Mouse (Mus musculus) kidney, embryonic 16.5 days (tissue): ENCODE measurements around the gene Srgap1. TPM values are rescaled to one million over a fixed set of nuclear protein-coding genes. Genes with fewer than 3 reads are reported as not detected.

ENCODE experiments used
- ATAC-seq: fragments of 200-750 bp; cut with Nextera tagmentation; 2 replicates; pipeline ENCODE4 v1.8.0; 2017; ENCODE audit warnings: moderate TSS enrichment; ENCODE audit not compliant: low FRiP score, low TSS enrichment
- H3K27ac ChIP-seq: fragments of 300-500 bp; sonication (generic); 2 replicates; pipeline ENCODE4 v1.5.1; 2014; ENCODE audit warnings: low read length
- H3K27me3 ChIP-seq: fragments of 300-500 bp; sonication (generic); 2 replicates; pipeline ENCODE4 v1.6.1; 2014; ENCODE audit warnings: low read length, control low read depth, mixed read lengths; ENCODE audit not compliant: insufficient read depth
- H3K36me3 ChIP-seq: fragments of 300-500 bp; sonication (generic); 2 replicates; pipeline ENCODE4 v1.6.1; 2014; ENCODE audit warnings: low read length, control low read depth, mixed read lengths; ENCODE audit not compliant: insufficient read depth
- H3K4me1 ChIP-seq: fragments of 300-500 bp; sonication (generic); 2 replicates; pipeline ENCODE4 v1.6.1; 2014; ENCODE audit warnings: low read length, control low read depth, mixed read lengths; ENCODE audit not compliant: insufficient read depth
- H3K4me2 ChIP-seq: fragments of 300-500 bp; sonication (generic); replicated peaks from 2 replicates; pipeline ENCODE4 v1.6.1; 2014; ENCODE audit warnings: low read depth, low read length
- H3K4me3 ChIP-seq: fragments of 300-500 bp; sonication (generic); 2 replicates; pipeline ENCODE4 v1.5.1; 2014; ENCODE audit warnings: mild to moderate bottlenecking, low read length
- H3K9ac ChIP-seq: fragments of 300-500 bp; sonication (generic); replicated peaks from 2 replicates; pipeline ENCODE4 v1.6.1; 2014; ENCODE audit warnings: low read length
- H3K9me3 ChIP-seq: fragments of 300-500 bp; sonication (generic); 2 replicates; pipeline ENCODE4 v1.6.1; 2016; ENCODE audit warnings: low read length, control low read depth
- WGBS: fragments of 180-500 bp; shearing (Covaris S2); extraction: QIAGEN DNeasy Blood & Tissue Kit; methylation state at CpG from one replicate; pipeline ENCODE4 v1.1.7; 2014; 5-methylcytosine and 5-hydroxymethylcytosine counted together
- polyA plus RNA-seq: library from polyadenylated mRNA; unstranded; fragments of >200 nt; fragmentation: Nextera tagmentation; extraction: Ambion mirVana; gene quantifications from 2 replicates; pipeline ENCODE4 v1.2.1, GENCODE M21; 2015

Gene Srgap1
- polyA plus RNA-seq, 1 experiment from 2014 or later, result 12.4 TPM

DNA sequence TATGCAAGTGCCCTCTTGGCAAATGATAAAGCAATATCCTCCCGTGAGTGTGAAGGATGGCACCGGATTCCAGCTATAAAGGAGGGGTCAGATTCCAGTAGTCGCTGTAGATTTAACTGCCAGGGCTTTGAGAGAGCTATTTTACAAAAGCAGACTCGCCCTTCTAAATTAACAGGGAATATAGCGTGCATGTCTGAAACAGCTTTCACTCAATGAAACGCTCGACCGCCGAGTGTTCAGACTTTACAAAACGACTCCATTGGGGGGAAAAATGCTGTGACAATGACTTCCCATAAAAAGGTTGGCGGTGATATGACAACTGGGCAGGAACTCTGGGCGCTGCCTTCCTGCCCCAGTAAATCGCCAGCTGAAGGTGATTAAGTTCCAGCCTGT, 608 bp downstream of the Srgap1 start:
- Histone ChIP-seq H3K9ac (peak overlapping the region; percentile 91), H3K9me3 (no peaks in the 10 kb centered on the region), H3K27me3 (0 out of 2 replicates have a peak, but pooled peaks cover 3% of the 10 kb centered on the region), H3K4me3 (peak overlapping the region; percentile 80), H3K4me1 (peaks cover 4% of the 10 kb centered on the region), H3K36me3 (no peaks in the 10 kb centered on the region), H3K4me2 (peak overlapping the region; percentile 83), H3K27ac (peak overlapping the region; percentile 86)
- under 1% methylated on average over 13 of the region's 13 CpGs for WGBS
- ATAC-seq, result no peak

DNA sequence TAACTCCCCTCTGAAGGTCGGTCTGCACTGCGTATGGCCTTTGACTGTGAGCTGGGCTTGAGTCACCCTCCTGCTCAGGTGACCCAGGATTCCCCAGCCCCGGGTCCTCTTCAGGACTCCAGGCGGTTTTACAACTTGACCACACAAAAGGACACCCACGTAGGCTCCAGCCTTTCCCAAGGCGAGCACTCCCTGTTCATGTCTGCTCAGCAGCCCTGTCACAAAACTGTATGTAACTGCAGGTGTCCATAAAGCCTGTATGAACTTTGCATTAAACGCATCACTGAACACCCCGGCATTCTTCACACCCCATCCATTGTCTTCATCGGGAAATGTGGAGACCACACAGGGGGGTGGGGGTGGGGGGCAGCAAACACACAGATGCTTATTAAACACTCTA, 1.2 kb downstream of the Srgap1 start:
- Histone ChIP-seq H3K36me3 (no peaks in the 10 kb centered on the region), H3K27ac (peak overlapping the region; percentile 86; the same call in 1 of the 2 replicates), H3K4me1 (peaks cover 4% of the 10 kb centered on the region), H3K9ac (peak overlapping the region; percentile 91), H3K9me3 (no peaks in the 10 kb centered on the region), H3K4me3 (peak overlapping the region; percentile 80), H3K4me2 (peak overlapping the region; percentile 83), H3K27me3 (0 out of 2 replicates have a peak, but pooled peaks cover 3% of the 10 kb centered on the region)
- no peak for ATAC-seq
- 11% methylated on average over 9 of the region's 9 CpGs for WGBS

DNA sequence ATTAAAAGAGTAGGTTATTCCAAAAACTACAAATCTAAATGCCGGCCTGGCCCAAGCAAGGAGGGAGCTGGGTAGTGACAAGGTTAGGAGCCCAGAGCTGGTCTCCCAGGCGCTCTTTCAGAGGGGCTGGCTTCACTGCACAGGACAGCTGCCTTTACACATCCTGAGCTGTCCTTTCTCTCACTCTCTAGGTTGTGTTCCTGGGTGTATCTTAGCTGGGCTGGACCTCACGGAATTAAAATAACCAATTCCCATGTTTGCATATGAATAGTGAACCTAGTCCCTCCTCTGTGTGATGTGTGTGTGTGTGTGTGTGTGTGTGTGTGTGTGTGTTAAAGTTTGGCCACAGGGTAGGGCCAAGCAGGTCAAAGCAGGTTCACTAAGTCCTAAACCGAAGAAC, 2.2 kb downstream of the Srgap1 start:
- peaks cover 4% of the 10 kb centered on the region for H3K4me1 ChIP-seq
- no peak overlapping the region for H3K27ac ChIP-seq
- H3K4me3 ChIP-seq, result no peak overlapping the region
- H3K36me3 ChIP-seq, result no peaks in the 10 kb centered on the region
- H3K4me2 ChIP-seq, result peak overlapping the region; percentile 34
- 76% methylated on average over 4 of the region's 4 CpGs for WGBS
- ATAC-seq, result no peak
- no peak overlapping the region for H3K9ac ChIP-seq
- 0 out of 2 replicates have a peak, but pooled peaks cover 3% of the 10 kb centered on the region for H3K27me3 ChIP-seq
- H3K9me3 ChIP-seq, result peaks cover 5% of the 10 kb centered on the region; the same call in 1 of the 2 replicates

DNA sequence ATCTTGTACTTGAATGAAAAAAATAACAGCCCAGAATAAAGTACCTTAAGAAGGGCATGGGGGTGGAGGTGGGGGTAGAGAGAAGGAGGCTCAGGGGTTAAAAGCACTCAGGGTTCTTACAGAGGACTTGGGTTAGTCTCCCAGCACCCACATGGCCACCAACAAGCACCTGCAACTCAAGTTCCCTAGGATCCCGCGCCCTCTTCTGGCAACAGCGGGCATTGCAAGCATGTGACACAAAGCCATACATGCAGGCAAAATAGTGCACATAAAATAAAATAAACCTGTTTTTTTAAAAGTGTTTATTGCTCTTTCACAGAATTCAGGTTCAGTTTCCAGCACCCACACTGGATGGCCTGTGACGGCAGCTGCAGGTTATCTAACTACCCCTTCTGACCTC, 6.7 kb downstream of the Srgap1 start:
- H3K36me3 ChIP-seq, result no peaks in the 10 kb centered on the region
- no peak overlapping the region for H3K9ac ChIP-seq
- H3K27me3 ChIP-seq, result no peaks in the 10 kb centered on the region
- no peak overlapping the region for H3K4me3 ChIP-seq
- H3K9me3 ChIP-seq, result peaks cover 5% of the 10 kb centered on the region; the same call in 1 of the 2 replicates
- H3K4me1 ChIP-seq, result no peaks in the 10 kb centered on the region; the same call in 1 of the 2 replicates
- 51% methylated on average over 4 of the region's 4 CpGs for WGBS
- H3K27ac ChIP-seq, result no peak overlapping the region
- no peak for ATAC-seq
- no peak overlapping the region for H3K4me2 ChIP-seq

- no peak overlapping the region for H3K4me3 ChIP-seq
- H3K9ac ChIP-seq, result no peak overlapping the region
- H3K9me3 ChIP-seq, result peaks cover 5% of the 10 kb centered on the region; the same call in 1 of the 2 replicates
- no peaks in the 10 kb centered on the region for H3K4me1 ChIP-seq
- H3K36me3 ChIP-seq, result no peaks in the 10 kb centered on the region
- H3K27me3 ChIP-seq, result no peaks in the 10 kb centered on the region
- H3K4me2 ChIP-seq, result no peak overlapping the region
- WGBS, result 92% methylated on average over 4 of the region's 4 CpGs
- no peak overlapping the region for H3K27ac ChIP-seq
- no peak for ATAC-seq
Observed at GRCm38 (mm10) chr10:122039566-122039965, 7.5 kb downstream of the Srgap1 start.

- H3K4me1 ChIP-seq, result no peaks in the 10 kb centered on the region
- peak; percentile 69; the same call in 1 of the 2 replicates for ATAC-seq
- H3K9me3 ChIP-seq, result peaks cover 5% of the 10 kb centered on the region; the same call in 1 of the 2 replicates
- WGBS, result 46% methylated on average over 3 of the region's 3 CpGs
- H3K9ac ChIP-seq, result no peak overlapping the region
- no peak overlapping the region for H3K27ac ChIP-seq
- H3K4me3 ChIP-seq, result no peak overlapping the region
- H3K4me2 ChIP-seq, result no peak overlapping the region
- H3K27me3 ChIP-seq, result no peaks in the 10 kb centered on the region
- no peaks in the 10 kb centered on the region for H3K36me3 ChIP-seq
Observed at GRCm38 (mm10) chr10:122038554-122038953, 8.6 kb downstream of the Srgap1 start.

GRCm38 (mm10) chr10:122033271-122033670, 13.8 kb downstream of the Srgap1 start:
- H3K4me1 ChIP-seq, result peaks cover 17% of the 10 kb centered on the region
- H3K4me2 ChIP-seq, result no peak overlapping the region
- no peak overlapping the region for H3K9ac ChIP-seq
- H3K36me3 ChIP-seq, result no peaks in the 10 kb centered on the region
- H3K27me3 ChIP-seq, result no peaks in the 10 kb centered on the region
- WGBS, result 78% methylated on average over 5 of the region's 5 CpGs
- no peaks in the 10 kb centered on the region for H3K9me3 ChIP-seq
- H3K4me3 ChIP-seq, result no peak overlapping the region
- no peak for ATAC-seq
- H3K27ac ChIP-seq, result no peak overlapping the region

DNA sequence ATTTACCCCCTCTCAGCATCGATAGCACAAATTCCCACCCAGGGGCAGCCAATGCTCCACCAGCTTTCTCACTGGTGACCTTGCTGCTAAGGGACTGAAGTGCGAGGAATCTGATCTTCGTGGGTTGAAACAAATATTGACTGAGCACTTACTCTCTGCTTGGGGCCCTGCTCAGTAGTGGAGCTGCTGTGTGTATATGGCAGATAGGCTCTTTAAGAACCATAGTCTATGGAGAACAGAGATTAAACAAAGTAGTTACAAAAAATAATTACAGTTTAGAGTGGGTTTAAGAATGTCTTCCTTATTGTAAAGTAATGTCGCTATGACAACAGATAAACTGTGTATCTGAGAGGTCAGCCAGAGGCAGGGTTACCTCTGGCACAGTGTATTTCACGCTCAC, 16.7 kb downstream of the Srgap1 start:
- Histone ChIP-seq H3K36me3 (no peaks in the 10 kb centered on the region), H3K4me1 (peaks cover 17% of the 10 kb centered on the region), H3K27ac (no peak overlapping the region), H3K27me3 (no peaks in the 10 kb centered on the region), H3K9me3 (no peaks in the 10 kb centered on the region), H3K4me3 (no peak overlapping the region), H3K9ac (no peak overlapping the region), H3K4me2 (no peak overlapping the region)
- ATAC-seq, result no peak
- 63% methylated on average over 5 of the region's 5 CpGs for WGBS

GRCm38 (mm10) chr10:122029738-122030137, 17.4 kb downstream of the Srgap1 start:
- H3K4me1 ChIP-seq, result peaks cover 17% of the 10 kb centered on the region
- no peaks in the 10 kb centered on the region for H3K27me3 ChIP-seq
- H3K4me3 ChIP-seq, result 0 out of 2 replicates have a peak overlapping the region, but pooled peaks have one; percentile 7
- H3K9ac ChIP-seq, result no peak overlapping the region; the same call in 1 of the 2 replicates
- 30% methylated on average over 7 of the region's 7 CpGs for WGBS
- peak overlapping the region; percentile 38 for H3K4me2 ChIP-seq
- H3K9me3 ChIP-seq, result no peaks in the 10 kb centered on the region
- H3K27ac ChIP-seq, result peak overlapping the region; percentile 65; the same call in 1 of the 2 replicates
- ATAC-seq, result no peak
- H3K36me3 ChIP-seq, result no peaks in the 10 kb centered on the region

- H3K9ac ChIP-seq, result no peak overlapping the region
- H3K27me3 ChIP-seq, result no peaks in the 10 kb centered on the region
- H3K27ac ChIP-seq, result no peak overlapping the region
- H3K4me2 ChIP-seq, result no peak overlapping the region
- H3K36me3 ChIP-seq, result no peaks in the 10 kb centered on the region; the same call in none of the 2 replicates
- no peak for ATAC-seq
- H3K4me3 ChIP-seq, result no peak overlapping the region
- 0 out of 2 replicates have a peak, but pooled peaks cover 12% of the 10 kb centered on the region for H3K9me3 ChIP-seq
- WGBS, result 88% methylated on average over 6 of the region's 6 CpGs
- H3K4me1 ChIP-seq, result peaks cover 15% of the 10 kb centered on the region
Observed at GRCm38 (mm10) chr10:122025198-122025597, 21.9 kb downstream of the Srgap1 start.
